Mouse (Mus musculus) inflammation-experienced regulatory T-cells, adult 6 months (primary cell): ENCODE data around the gene Gm4969. TPM values are rescaled to one million over a fixed set of nuclear protein-coding genes. Genes with fewer than 3 reads are reported as not detected.
"Not testable (repeated sequence)": the region's sequence is repeated elsewhere in the genome, so short reads cannot be mapped to it uniquely, and the experiment has no call there.

ENCODE experiments used
- ATAC-seq: one replicate; pipeline ENCODE4 v1.8.0; 2017
- polyA plus RNA-seq, 3 experiments: library from polyadenylated mRNA; unstranded; fragments of 100-300 nt; shearing (Covaris generic); gene quantifications; one replicate each; pipeline ENCODE4 v1.2.1; 2017

Gm4969 gene
- under 1 TPM in 1 of 3 experiments, not detected in 2; 0.11 TPM for polyA plus RNA-seq

- ATAC-seq = no peak
Measured at GRCm38 (mm10) chr7:19118028-19118771, at the start of gene Gm4969. Gene Gm4969 (minus strand): TSS chr7:19118368.

- ATAC-seq = no peak
Measured at GRCm38 (mm10) chr7:19166990-19167389, 48.8 kb upstream of the Gm4969 start.

- ATAC-seq = no peak
Measured at GRCm38 (mm10) chr7:19165656-19166423, 47.7 kb upstream of the Gm4969 start, which contains the start of gene Gipr. Gene Gipr (minus strand): TSS chr7:19166127.

GRCm38 (mm10) chr7:19164978-19165377, 46.8 kb upstream of the Gm4969 start:
- ATAC-seq = peak; percentile 54

DNA sequence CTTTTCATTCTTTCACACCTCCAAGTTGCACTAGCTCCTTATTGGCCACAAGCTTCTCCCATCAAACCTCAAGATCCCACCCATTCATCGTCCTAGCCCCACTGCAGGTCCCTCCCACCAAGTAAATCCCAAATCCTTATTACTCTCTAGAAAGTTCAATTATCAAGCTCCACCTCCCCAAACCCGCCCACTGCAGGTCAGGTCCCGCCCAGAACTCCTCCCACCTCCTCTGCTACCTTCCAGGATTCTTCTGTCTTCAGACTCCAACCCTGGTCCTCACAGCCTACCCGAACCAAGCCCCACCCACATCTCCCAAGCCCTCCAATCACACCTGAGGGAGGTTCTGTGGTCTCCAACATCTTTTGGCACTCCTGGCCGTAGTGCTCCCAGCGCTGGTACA, 46.0 kb upstream of the Gm4969 start:
- ATAC-seq = no peak

DNA sequence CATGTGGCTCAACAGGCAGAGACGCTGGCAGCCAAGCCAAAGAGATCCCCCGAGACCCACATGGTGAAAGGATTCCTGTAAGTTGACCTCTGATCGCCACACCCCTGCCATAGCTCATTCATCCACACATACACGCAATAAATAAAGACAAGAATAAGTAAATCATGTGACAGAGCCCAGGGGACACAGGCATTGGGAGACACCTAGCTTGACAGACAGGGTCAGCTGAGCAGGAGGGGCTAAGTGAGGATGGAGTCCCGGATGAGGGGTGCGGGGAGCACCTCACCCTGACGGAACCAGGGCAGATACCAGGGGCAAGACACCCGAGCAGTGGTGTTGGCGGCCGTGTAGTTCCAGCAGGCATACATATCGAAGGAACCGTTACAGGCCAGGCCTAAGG, 45.6 kb upstream of the Gm4969 start:
- ATAC-seq = no peak

DNA sequence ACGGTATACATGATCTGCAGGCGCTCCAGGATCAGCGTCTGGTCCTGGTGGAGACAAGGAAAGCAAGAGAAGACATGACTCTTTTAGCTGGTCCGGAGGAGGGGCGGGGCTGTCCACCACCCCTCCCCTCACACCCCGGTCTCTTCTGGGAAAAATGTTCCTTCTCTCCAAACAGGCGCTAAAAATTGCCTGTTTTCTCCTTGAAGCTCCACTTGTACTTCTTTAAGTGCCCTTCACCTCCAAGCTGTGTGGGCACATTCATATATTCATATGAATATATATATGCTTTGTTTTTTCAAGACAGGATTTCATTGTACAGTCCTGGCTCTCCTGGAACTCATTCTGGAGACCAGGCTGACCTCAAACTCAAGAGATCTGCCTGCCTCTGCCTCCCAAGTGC, 44.8 kb upstream of the Gm4969 start:
- no peak for ATAC-seq

DNA sequence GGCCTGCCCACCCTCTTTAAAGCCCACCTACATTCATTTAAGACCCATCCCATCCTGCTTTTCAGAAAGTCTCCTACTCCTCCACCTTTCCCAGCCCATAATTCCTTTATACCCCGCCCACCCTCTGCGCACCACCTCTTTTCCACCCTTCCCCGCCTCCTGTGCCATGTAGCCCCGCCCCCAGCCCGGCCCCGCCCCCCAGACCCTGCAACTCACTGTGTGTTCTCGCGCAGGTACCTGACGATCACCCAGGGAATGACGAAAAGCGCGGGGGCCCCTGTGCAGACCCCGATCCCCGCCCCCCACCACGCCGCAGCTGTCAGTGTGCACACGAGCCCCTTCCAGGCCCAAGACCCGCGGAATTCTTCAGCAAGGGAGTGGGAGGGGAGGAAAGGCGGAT, 41.9 kb upstream of the Gm4969 start:
- no peak for ATAC-seq

- ATAC-seq = no peak
Measured at GRCm38 (mm10) chr7:19159411-19159810, 41.2 kb upstream of the Gm4969 start.

DNA sequence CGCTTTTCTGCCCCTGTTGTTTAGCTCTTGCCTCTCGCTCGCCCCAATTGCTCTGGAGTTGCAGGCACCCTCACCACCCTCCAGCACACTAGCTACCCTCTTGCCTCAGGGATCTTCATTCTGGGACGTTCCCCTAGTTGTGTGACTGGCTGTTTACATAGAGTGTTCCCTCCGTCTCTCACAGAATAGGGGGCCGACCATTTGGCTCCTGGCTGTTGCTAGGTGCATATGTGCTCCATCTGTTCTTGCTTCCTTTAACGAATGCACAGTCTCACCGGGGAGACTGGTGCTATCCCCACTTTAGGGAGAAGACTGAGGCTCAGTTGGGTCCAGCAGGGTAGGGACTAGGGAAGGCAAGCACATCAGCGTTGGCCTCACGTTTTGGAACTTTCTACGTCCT, 40.4 kb upstream of the Gm4969 start:
- no peak for ATAC-seq

DNA sequence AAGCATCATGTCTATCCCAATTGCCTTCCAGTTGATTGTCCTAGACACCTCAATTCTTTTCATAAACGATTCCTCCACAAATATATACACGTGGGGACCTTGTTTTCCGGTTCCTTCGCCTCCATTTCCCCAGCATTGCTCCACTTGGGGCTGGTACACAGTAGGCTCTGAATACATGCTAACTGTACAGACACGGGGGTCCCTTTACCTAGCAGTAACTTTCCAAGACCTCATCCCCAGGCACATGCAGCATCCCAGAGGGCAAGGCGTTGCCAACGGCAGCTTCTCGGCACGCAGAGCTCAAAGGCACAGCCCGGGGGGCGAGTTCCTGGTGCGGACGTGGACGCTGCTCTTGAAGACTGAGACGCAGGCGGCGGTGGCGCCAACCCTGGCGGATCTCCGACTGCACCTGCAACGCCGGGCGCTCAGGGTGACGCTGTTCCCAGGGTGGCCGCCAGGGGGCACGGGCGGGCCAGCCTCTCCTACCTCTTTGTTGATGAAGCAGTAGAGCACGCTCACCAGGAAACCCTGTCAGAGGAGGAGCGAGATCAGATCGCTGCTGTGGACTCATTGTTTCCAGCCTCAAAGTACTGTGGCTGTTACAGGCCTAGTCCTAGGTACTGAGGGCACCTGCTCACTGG, 39.1 kb upstream of the Gm4969 start:
- ATAC-seq = peak; percentile 96

- ATAC-seq = no peak
Measured at GRCm38 (mm10) chr7:19155825-19156475, 37.8 kb upstream of the Gm4969 start.

GRCm38 (mm10) chr7:19154796-19155195, 36.6 kb upstream of the Gm4969 start:
- ATAC-seq = no peak

DNA sequence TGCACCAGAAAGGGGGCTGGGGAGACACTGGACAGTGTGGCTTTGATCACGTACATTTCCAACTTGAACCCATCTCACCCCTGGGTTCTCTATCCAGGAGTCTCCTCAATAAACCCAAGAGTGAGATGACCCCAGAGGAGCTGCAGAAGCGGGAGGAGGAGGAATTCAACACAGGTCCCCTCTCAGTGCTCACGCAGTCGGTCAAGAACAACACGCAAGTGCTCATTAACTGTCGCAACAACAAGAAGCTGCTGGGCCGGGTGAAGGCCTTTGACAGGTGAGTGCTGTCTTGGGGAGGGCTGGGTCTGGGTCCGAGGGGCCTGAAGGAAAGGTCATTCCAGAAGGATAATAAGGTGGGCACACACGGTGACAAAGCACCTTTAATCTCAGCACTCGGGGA, 33.0 kb upstream of the Gm4969 start:
- not testable (repeated sequence) for ATAC-seq

DNA sequence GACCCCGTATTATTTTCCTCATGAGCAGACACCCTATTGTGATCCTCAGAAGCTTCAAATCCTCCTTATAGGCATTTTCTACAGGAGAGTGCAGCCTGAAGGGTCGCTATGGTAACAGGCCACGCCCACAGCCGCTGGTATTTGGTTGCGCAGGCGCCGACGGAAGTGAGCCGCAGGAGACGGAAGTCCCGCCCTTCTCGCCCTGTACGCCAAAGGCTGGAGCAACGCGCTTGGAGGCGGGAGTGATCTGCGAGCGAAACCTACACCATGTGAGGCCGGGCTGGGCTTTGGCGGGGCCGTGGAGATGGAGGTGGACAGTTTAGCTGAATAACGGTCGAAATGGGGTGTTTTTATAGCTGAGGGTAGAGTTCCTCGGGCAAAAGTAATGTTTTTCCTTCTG, 31.5 kb upstream of the Gm4969 start, which contains the start of gene Snrpd2:
Gene Snrpd2, plus strand, starts transcription at position 97 of the 400 bp plus-strand sequence.
- ATAC-seq = peak; percentile 70

DNA sequence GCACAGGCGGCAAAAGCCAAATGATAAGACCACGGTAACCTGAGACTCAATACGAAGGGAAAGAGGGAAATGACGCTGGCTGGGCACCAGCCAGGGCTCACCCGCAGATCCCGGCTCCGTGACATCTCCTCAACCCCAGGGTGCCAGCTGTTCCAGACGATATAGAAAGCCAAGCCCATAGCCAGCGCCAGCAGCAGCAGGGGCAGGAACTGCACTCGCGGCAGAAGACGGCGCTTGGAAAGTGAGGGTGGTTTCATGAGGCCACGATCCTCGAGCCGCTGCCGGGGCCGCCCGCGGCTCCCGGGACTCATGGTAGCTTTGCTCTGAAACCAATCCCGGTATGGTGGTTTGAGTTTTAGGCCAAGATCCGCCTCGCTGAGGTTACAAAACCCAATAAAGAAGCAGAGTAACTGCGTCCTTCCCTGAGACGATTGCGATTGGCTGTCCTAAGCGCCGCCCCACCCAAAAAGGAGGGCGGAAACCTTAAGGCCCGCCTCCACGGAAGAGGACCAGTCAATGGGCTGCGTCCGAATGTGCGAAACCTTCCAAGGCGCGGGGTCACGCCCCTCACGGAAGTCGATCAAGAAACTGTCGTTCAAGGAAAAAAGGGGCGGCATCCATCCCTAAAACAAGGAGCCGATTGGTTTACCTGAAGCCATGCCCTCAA, 30.8 kb upstream of the Gm4969 start, which contains the start of gene Qpctl:
Gene Qpctl, minus strand, starts transcription at position 417 of the 667 bp plus-strand sequence.
- ATAC-seq = peak; percentile 96

- no peak for ATAC-seq
Measured at GRCm38 (mm10) chr7:19148180-19148874, 30.2 kb upstream of the Gm4969 start.

DNA sequence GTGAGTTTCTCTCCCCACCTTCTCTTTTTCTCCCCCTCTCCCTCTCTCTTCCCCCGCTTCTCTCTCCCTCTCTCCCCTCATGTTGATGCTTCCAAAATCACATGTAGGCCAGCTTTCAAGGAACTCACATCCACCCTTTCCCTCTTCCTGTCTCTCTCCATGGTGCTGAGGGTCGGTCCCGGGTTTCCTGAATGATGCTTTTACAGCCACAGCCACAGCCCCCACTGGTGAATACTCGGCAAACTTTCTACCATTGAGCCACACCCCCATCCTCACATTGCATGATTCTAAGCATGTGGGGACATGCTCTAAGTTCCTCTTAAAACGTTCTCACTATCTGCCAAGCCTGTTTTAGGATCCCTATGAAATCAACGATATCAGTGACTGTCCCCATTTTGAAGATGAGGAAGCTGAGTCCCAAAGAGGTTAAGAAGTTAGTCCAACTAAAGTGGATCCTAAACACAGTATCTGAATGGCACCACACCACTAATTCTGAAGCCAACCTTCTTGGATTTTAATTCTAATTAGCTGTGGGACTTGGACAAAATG, 29.4 kb upstream of the Gm4969 start:
- ATAC-seq = no peak

- ATAC-seq = no peak
Measured at GRCm38 (mm10) chr7:19146793-19147192, 28.6 kb upstream of the Gm4969 start.

DNA sequence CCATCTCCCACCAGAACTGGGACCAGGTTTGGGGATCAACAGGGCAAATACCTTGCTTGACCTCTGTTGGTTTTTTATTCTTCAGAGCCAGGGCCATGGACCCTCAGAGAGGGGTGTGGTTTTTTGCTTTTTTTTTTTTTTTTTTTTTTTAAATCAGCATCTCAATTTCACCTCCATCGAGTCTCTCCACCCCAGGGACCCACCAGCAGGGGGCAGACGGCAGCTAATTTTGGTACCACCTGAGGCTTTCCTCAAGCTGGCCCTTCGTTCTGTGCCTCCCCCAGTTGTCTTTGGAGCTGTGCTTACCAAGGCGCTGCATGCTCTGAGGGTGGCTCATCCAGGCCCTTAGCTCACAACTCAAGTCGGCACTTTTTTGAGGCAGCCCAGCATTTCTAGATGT, 19.2 kb upstream of the Gm4969 start:
- no peak for ATAC-seq

DNA sequence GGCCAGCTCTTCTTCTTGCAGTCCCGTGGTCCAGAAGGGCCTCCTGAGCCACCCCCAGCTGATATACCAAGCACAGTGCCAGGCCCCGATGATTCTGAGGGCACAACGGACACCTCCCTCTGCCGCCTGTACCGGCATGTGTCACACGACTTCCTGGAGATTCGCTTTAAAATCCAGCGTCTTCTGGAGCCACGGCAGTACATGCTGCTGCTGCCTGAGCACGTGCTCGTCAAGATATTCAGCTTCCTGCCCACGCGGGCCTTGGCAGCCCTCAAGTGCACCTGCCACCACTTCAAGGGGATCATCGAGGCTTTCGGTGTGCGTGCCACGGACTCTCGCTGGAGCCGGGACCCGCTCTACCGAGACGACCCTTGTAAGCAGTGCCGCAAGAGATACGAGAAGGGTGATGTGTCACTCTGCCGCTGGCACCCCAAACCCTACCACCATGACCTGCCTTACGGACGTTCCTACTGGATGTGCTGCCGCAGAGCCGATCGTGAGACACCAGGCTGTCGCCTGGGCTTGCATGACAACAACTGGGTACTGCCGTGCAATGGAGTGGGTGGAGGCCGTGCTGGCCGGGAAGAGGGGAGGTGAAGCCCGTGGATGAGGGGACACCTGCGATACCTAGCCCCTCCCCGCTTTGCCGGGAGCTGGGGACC, 18.6 kb upstream of the Gm4969 start:
- no peak for ATAC-seq
